Mouse (Mus musculus) liver, postnatal 0 days (tissue): Measurements from ENCODE around the gene Nr1d1. TPM values are rescaled to one million over a fixed set of nuclear protein-coding genes. Genes with fewer than 3 reads are reported as not detected.
"Not testable (repeated sequence)": the region's sequence is repeated elsewhere in the genome, so short reads cannot be mapped to it uniquely, and the experiment has no call there.

Source experiments
- ATAC-seq: fragments of 200-750 bp; cut with Nextera tagmentation; 2 replicates; pipeline ENCODE4 v1.8.0; 2017; ENCODE audit warnings: mild to moderate bottlenecking, moderate library complexity
- DNase-seq: peaks from one replicate; pipeline ENCODE4 v3.0.0-alpha.2; 2016
- H3K27ac ChIP-seq: fragments of 300-500 bp; sonication (generic); 2 replicates; pipeline ENCODE4 v1.5.1; 2014; ENCODE audit warnings: antibody characterized with exemption, moderate library complexity, mild to moderate bottlenecking, low read depth
- H3K27me3 ChIP-seq: fragments of 300-500 bp; sonication (generic); 2 replicates; pipeline ENCODE4 v1.6.1; 2014; ENCODE audit warnings: low read length, control low read depth, mixed read lengths; ENCODE audit not compliant: insufficient read depth
- H3K36me3 ChIP-seq: fragments of 300-500 bp; sonication (generic); replicated peaks from 2 replicates; pipeline ENCODE4 v1.6.1; 2014; ENCODE audit warnings: mild to moderate bottlenecking, control low read depth, low read length, moderate library complexity, mixed read lengths; ENCODE audit not compliant: insufficient read depth
- H3K4me1 ChIP-seq: fragments of 300-500 bp; sonication (generic); 2 replicates; pipeline ENCODE4 v1.6.1; 2014; ENCODE audit warnings: antibody characterized with exemption, mild to moderate bottlenecking, control low read depth; ENCODE audit not compliant: insufficient read depth
- H3K4me2 ChIP-seq: fragments of 300-500 bp; sonication (generic); 2 replicates; pipeline ENCODE4 v1.6.1; 2014; ENCODE audit warnings: low read depth, mild to moderate bottlenecking, low read length, moderate library complexity, mixed read lengths
- H3K4me3 ChIP-seq: fragments of 300-500 bp; sonication (generic); 2 replicates; pipeline ENCODE4 v1.5.1; 2014; ENCODE audit warnings: low read depth, low read length
- H3K9ac ChIP-seq: fragments of 300-500 bp; sonication (generic); replicated peaks from 2 replicates; pipeline ENCODE4 v1.6.1; 2014; ENCODE audit warnings: mild to moderate bottlenecking, moderate library complexity
- H3K9me3 ChIP-seq: fragments of 300-500 bp; sonication (generic); 2 replicates; pipeline ENCODE4 v1.6.1; 2016; ENCODE audit warnings: mild to moderate bottlenecking, control low read depth, low read length, mixed read lengths
- CTCF ChIP-seq: sonication (generic); IDR thresholded peaks from 2 replicates; pipeline ENCODE4 v1.5.1; 2016; ENCODE audit warnings: antibody characterized with exemption, low read depth
- EP300 ChIP-seq: IDR thresholded peaks from 2 replicates; pipeline ENCODE4 v1.6.1; 2016; ENCODE audit warnings: antibody characterized with exemption, low read depth, mild to moderate bottlenecking
- WGBS: fragments of 180-500 bp; shearing (Covaris S2); extraction: QIAGEN DNeasy Blood & Tissue Kit; methylation state at CpG from one replicate; pipeline ENCODE4 v1.1.7; 2014; ENCODE audit not compliant: insufficient replicate concordance; 5-methylcytosine and 5-hydroxymethylcytosine counted together
- polyA plus RNA-seq: library from polyadenylated mRNA; unstranded; fragments of >200 nt; fragmentation: Nextera tagmentation; extraction: Ambion mirVana; gene quantifications from 2 replicates; pipeline ENCODE4 v1.2.1, GENCODE M21; 2015

Gene Nr1d1
- polyA plus RNA-seq, 1 experiment from 2014 or later: 4.2 TPM

DNA sequence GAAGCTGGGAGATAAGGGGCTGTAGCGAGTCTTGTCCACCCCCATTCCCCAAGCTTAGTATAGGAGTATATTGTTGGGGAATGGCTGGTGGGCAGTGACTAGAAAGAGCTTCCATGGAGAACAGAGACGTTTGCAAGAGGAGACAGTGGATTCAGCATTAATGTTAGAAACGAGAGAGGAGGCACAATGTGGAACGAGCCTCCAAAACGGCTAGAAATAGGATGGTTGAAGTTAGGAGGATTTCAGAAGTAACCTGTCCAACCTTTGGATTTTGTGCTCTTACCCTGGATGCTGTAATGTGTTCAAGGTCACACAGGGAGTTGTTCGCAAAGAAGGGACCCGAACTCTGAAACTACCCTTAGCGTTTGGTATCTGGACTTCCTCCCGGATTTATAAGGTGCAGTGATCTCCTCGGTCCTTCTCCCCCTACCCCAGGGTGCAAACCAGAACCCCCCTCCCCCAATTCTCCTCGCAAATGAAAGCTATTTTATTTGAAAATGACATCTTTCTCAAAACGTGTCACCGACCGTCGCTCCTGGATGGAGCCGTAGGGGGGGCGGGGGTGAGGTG lies 34.0 kb downstream of the Nr1d1 start:
- peaks cover 42% of the 10 kb centered on the region for H3K4me1 ChIP-seq
- no peaks in the 10 kb centered on the region for H3K36me3 ChIP-seq
- H3K27ac ChIP-seq: peak overlapping the region; percentile 95
- 0 out of 2 replicates have a peak, but pooled peaks have one; percentile 18 for ATAC-seq
- H3K9ac ChIP-seq: peak overlapping the region; percentile 96
- no peaks in the 10 kb centered on the region for H3K9me3 ChIP-seq
- no peak for DNase-seq
- under 1% methylated on average over 17 of the region's 17 CpGs for WGBS
- H3K4me2 ChIP-seq: peak overlapping the region; percentile 94
- H3K27me3 ChIP-seq: no peaks in the 10 kb centered on the region
- TF ChIP-seq EP300: no peak
- no peak for TF ChIP-seq CTCF
- H3K4me3 ChIP-seq: peak overlapping the region; percentile 99

DNA sequence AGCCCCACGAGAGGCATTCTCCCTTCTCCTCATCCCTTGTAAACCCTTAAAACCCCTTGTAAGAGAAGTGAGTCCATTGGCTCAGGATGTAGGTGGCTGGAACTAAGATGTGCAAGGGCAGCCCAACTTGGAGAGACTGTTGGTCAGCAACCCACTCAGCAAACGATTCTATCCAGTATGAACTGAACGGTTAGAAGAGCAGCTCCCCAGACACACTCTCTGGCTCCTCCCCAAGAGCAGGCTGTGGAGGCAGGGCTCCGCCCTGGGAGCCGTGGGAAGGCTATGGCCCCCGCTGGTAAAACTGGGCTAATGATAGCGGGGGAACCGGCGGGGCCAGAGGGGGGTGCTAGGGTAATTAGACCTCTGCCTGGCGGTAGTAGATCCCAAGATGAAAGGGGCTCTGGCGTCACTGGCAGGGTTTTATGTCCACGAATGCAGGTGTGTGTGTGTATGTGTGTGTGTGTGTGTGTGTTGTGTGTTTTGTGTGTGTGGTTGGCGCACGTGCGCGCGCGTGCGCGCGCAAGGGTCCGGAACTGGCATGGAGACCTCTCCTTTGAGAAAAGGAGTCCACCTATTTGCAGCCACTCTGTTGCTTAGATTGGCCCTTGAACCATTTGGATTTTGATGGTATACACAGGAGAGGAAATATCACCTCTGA lies 34.6 kb downstream of the Nr1d1 start, which contains the start of gene Thra:
Thra (plus strand) TSS at position 246 of the 658 bp plus-strand sequence.
- TF ChIP-seq EP300: 0 out of 2 replicates have a peak, but pooled peaks have one; percentile 33
- TF ChIP-seq CTCF: peak; percentile 8; the same call in 1 of the 2 replicates
- Histone ChIP-seq H3K4me2 (peak within 1 kb of the TSS; percentile 94), H3K36me3 (no peaks in the 10 kb centered on the region), H3K27me3 (no peaks in the 10 kb centered on the region), H3K4me3 (peak within 1 kb of the TSS; percentile 99), H3K9ac (peak within 1 kb of the TSS; percentile 96), H3K27ac (peak within 1 kb of the TSS; percentile 95), H3K9me3 (no peaks in the 10 kb centered on the region), H3K4me1 (peaks cover 38% of the 10 kb centered on the region)
- ATAC-seq (peak; percentile 74), DNase-seq (peak; percentile 75)
- under 1% methylated on average over 22 of the region's 22 CpGs for WGBS

DNA sequence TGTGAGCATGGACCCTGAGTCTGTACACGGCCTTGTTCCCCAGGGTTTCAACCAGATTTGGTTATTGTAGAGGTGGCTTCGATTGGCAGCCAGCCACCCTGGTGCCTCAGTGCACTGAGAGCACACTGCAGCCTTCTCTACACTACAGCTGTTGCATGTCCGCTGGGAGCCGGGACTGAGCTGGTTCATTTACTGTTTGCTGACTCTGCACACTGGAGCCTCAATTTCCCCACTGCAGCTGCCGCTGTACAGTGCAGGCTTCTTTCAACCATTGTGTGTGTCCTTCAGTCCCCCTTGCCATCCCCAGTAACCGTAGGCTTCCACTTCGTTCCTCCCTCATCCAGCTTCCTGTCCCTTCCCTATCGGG lies 35.1 kb downstream of the Nr1d1 start:
- Histone ChIP-seq H3K9ac (peak overlapping the region; percentile 96), H3K9me3 (no peaks in the 10 kb centered on the region), H3K36me3 (no peaks in the 10 kb centered on the region), H3K4me3 (peak overlapping the region; percentile 99), H3K4me2 (peak overlapping the region; percentile 94), H3K27ac (peak overlapping the region; percentile 95), H3K4me1 (peaks cover 38% of the 10 kb centered on the region), H3K27me3 (no peaks in the 10 kb centered on the region)
- DNase-seq (no peak), ATAC-seq (no peak)
- TF ChIP-seq CTCF (no peak), EP300 (no peak)
- 15% methylated on average over 8 of the region's 8 CpGs for WGBS

DNA sequence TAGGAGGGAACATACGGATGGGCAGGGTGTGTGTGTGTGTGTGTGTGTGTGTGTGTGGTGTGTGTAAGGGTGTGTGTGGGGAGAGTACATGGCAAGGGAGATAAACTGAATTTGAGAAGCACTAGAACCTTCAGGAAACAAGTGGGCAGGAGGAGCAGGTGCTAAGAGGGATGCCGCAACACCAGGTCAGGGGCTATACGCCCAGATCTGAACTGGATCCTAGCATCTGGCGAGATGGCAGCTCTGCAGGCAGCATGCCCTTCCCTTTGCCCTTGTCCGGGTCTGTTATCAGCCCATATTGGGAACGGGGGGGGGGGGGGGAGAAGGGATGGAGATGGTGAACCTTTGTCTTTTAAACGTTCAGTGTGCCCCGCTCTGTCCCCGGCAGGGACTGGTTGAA lies 36.2 kb downstream of the Nr1d1 start:
- TF ChIP-seq EP300 (no peak), CTCF (no peak)
- Histone ChIP-seq H3K4me1 (peaks cover 31% of the 10 kb centered on the region), H3K4me2 (no peak overlapping the region), H3K36me3 (no peaks in the 10 kb centered on the region), H3K9ac (no peak overlapping the region), H3K9me3 (peaks cover 5% of the 10 kb centered on the region; the same call in 1 of the 2 replicates), H3K27ac (no peak overlapping the region), H3K4me3 (no peak overlapping the region), H3K27me3 (no peaks in the 10 kb centered on the region)
- ATAC-seq (no peak), DNase-seq (no peak)
- 44% methylated on average over 9 of the region's 9 CpGs for WGBS

DNA sequence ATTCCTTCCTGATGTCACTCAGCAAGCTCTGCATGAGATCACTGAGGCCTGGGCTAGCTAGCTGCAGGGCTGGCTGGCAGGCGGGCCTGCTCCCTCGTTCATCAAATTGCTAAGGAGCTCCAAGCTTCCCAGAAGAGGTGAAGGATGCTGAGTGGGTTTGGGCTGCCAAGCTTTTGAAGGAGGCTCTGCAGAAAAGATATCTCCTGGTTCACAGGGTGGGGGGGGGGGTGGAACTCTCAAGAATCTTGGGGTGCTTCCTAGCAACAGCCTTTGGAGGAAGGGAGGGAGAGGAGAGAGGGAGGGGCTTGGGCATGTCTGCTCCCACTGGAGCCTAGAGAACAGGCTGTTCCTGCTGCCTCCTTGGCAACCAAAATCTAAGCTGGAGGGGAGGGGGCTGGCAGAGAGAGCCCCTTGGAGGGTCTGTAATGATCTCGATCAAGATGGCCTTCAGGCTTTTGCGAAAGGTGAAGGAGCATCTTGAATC lies 36.7 kb downstream of the Nr1d1 start:
- Histone ChIP-seq H3K27me3 (no peaks in the 10 kb centered on the region), H3K27ac (no peak overlapping the region), H3K4me3 (no peak overlapping the region), H3K9me3 (peaks cover 5% of the 10 kb centered on the region; the same call in 1 of the 2 replicates), H3K36me3 (no peaks in the 10 kb centered on the region), H3K4me1 (peaks cover 27% of the 10 kb centered on the region), H3K4me2 (no peak overlapping the region), H3K9ac (no peak overlapping the region)
- ATAC-seq: no peak
- 67% methylated on average over 4 of the region's 4 CpGs for WGBS
- no peak for DNase-seq
- no peak for TF ChIP-seq EP300
- TF ChIP-seq CTCF: no peak

DNA sequence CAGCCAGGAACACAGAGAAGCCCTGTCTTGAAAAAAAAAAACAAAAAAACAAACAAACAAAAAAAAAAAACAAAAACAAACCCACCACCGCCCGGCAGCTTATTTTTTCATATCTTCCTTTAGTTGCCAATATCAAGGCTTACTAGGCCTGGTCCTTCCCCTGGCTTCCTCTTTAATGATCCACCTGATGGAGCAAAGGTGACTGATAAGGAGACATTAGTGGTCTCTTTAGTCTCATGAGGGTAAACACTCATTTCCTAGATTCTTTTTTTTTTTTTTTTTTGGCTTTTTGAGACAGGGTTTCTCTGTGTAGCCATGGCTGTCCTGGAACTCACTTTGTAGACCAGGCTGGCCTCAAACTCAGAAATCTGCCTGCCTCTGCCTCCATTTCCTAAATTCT lies 37.9 kb downstream of the Nr1d1 start:
- H3K4me1 ChIP-seq: peaks cover 14% of the 10 kb centered on the region
- DNase-seq, H3K4me3 ChIP-seq, ATAC-seq, H3K27ac ChIP-seq, H3K9me3 ChIP-seq, H3K27me3 ChIP-seq, H3K4me2 ChIP-seq, H3K36me3 ChIP-seq, H3K9ac ChIP-seq: not testable (repeated sequence)
- 84% methylated on average over 2 of the region's 2 CpGs for WGBS
